Mouse (Mus musculus) hindbrain, embryonic 16.5 days (tissue): ENCODE results near the gene Klra4. TPM values are rescaled to one million over a fixed set of nuclear protein-coding genes. Genes with fewer than 3 reads are reported as not detected.

Experiments used
- polyA plus RNA-seq: library from polyadenylated mRNA; unstranded; fragments of >200 nt; fragmentation: Nextera tagmentation; extraction: Ambion mirVana; gene quantifications from 2 replicates; pipeline ENCODE4 v1.2.1, GENCODE M21; 2015

The Klra4 gene
- polyA plus RNA-seq, 1 experiment from 2014 or later, result not detected

Other genes with a start within 250 kb of the Klra4 start
- not detected in 2 replicates for gene Gm17631, start 204.6 kb downstream of the Klra4 start, polyA plus RNA-seq
- gene Klra17, start 190.6 kb downstream of the Klra4 start, polyA plus RNA-seq, result not detected in 2 replicates
- gene Klra5, start 149.6 kb downstream of the Klra4 start, polyA plus RNA-seq, result not detected in 2 replicates
- gene Klra6, start 40.3 kb downstream of the Klra4 start, polyA plus RNA-seq, result not detected in 2 replicates
- not detected in 2 replicates for gene Klra8, start 62.6 kb upstream of the Klra4 start, polyA plus RNA-seq
- gene Klra9, start 125.8 kb upstream of the Klra4 start, polyA plus RNA-seq, result not detected in 2 replicates
- gene Klra7, start 166.1 kb upstream of the Klra4 start, polyA plus RNA-seq, result not detected in 2 replicates
- not detected in 2 replicates for gene Klra10, start 214.7 kb upstream of the Klra4 start, polyA plus RNA-seq